Mouse (Mus musculus) heart, embryonic 11.5 days (tissue): ENCODE measurements around the gene Ryr1. TPM values are rescaled to one million over a fixed set of nuclear protein-coding genes. Genes with fewer than 3 reads are reported as not detected.
A peak's percentile ranks its signal among the peaks of the same experiment; 100 is the strongest.
"Not testable (repeated sequence)": the region's sequence is repeated elsewhere in the genome, so short reads cannot be mapped to it uniquely, and the experiment has no call there.

Source experiments
- ATAC-seq: fragments of 200-750 bp; cut with Nextera tagmentation; replicated peaks from 2 replicates; pipeline ENCODE4 v1.8.0; 2017; ENCODE audit warnings: moderate library complexity; ENCODE audit not compliant: insufficient number of reproducible peaks, low FRiP score, low TSS enrichment
- H3K27ac ChIP-seq: fragments of 300-500 bp; sonication (generic); 2 replicates; pipeline ENCODE4 v1.5.1; 2014; ENCODE audit warnings: mild to moderate bottlenecking, low read depth, low read length
- H3K27me3 ChIP-seq: fragments of 300-500 bp; sonication (generic); 2 replicates; pipeline ENCODE4 v1.6.1; 2014; ENCODE audit warnings: mild to moderate bottlenecking, low read length, mixed read lengths; ENCODE audit not compliant: control insufficient read depth, insufficient read depth
- H3K36me3 ChIP-seq: fragments of 300-500 bp; sonication (generic); 2 replicates; pipeline ENCODE4 v1.6.1; 2014; ENCODE audit warnings: mild to moderate bottlenecking, low read length, moderate library complexity, mixed read lengths; ENCODE audit not compliant: control insufficient read depth, insufficient read depth
- H3K4me1 ChIP-seq: fragments of 300-500 bp; sonication (generic); 2 replicates; pipeline ENCODE4 v1.6.1; 2014; ENCODE audit warnings: low read length; ENCODE audit not compliant: control insufficient read depth, insufficient read depth
- H3K4me2 ChIP-seq: fragments of 300-500 bp; sonication (generic); 2 replicates; pipeline ENCODE4 v1.6.1; 2014; ENCODE audit warnings: mild to moderate bottlenecking, moderate library complexity
- H3K4me3 ChIP-seq: fragments of 300-500 bp; sonication (generic); 2 replicates; pipeline ENCODE4 v1.5.1; 2014; ENCODE audit warnings: low read depth, low read length
- H3K9ac ChIP-seq: fragments of 300-500 bp; sonication (generic); 2 replicates; pipeline ENCODE4 v1.6.1; 2014; ENCODE audit warnings: mild to moderate bottlenecking, low read depth, low read length, moderate library complexity
- H3K9me3 ChIP-seq: fragments of 300-500 bp; sonication (generic); replicated peaks from 2 replicates; pipeline ENCODE4 v1.6.1; 2016; ENCODE audit warnings: low read length; ENCODE audit not compliant: control insufficient read depth
- WGBS: fragments of 180-500 bp; shearing (Covaris S2); extraction: QIAGEN DNeasy Blood & Tissue Kit; methylation state at CpG from one replicate; pipeline ENCODE4 v1.1.7; 2014; ENCODE audit not compliant: insufficient replicate concordance; 5-methylcytosine and 5-hydroxymethylcytosine counted together
- polyA plus RNA-seq: library from polyadenylated mRNA; unstranded; fragments of >200 nt; fragmentation: Nextera tagmentation; extraction: Ambion mirVana; gene quantifications from 2 replicates; pipeline ENCODE4 v1.2.1, GENCODE M21; 2014

Gene Ryr1
- polyA plus RNA-seq, 1 experiment from 2014 or later: 0.31 TPM

GRCm38 (mm10) chr7:29079419-29079950 is 45.5 kb downstream of the Ryr1 start:
- no peaks in the 10 kb centered on the region for H3K9me3 ChIP-seq
- no peak for ATAC-seq
- H3K27me3 ChIP-seq: peaks cover 5% of the 10 kb centered on the region
- no peak overlapping the region for H3K4me3 ChIP-seq
- H3K36me3 ChIP-seq: no peaks in the 10 kb centered on the region
- no peak overlapping the region for H3K4me2 ChIP-seq
- H3K4me1 ChIP-seq: no peaks in the 10 kb centered on the region
- WGBS: 63% methylated on average over 12 of the region's 12 CpGs
- no peak overlapping the region for H3K9ac ChIP-seq
- no peak overlapping the region for H3K27ac ChIP-seq

GRCm38 (mm10) chr7:29076977-29077376 is 48.0 kb downstream of the Ryr1 start:
- Histone ChIP-seq H3K9ac (no peak overlapping the region), H3K27me3 (peaks cover 25% of the 10 kb centered on the region), H3K9me3 (no peaks in the 10 kb centered on the region), H3K27ac (no peak overlapping the region), H3K4me1 (no peaks in the 10 kb centered on the region), H3K36me3 (no peaks in the 10 kb centered on the region), H3K4me3 (no peak overlapping the region), H3K4me2 (no peak overlapping the region)
- no peak for ATAC-seq
- 69% methylated on average over 9 of the region's 9 CpGs for WGBS

- WGBS: 52% methylated on average over 6 of the region's 6 CpGs
- Histone ChIP-seq H3K27me3 (peaks cover 42% of the 10 kb centered on the region), H3K9me3 (no peaks in the 10 kb centered on the region), H3K27ac (no peak overlapping the region), H3K4me2 (no peak overlapping the region), H3K9ac (no peak overlapping the region), H3K4me3 (no peak overlapping the region), H3K36me3 (no peaks in the 10 kb centered on the region), H3K4me1 (no peaks in the 10 kb centered on the region; the same call in 1 of the 2 replicates)
- no peak for ATAC-seq
These were observed 49.8 kb downstream of the Ryr1 start for GRCm38 (mm10) chr7:29075208-29075607.

DNA sequence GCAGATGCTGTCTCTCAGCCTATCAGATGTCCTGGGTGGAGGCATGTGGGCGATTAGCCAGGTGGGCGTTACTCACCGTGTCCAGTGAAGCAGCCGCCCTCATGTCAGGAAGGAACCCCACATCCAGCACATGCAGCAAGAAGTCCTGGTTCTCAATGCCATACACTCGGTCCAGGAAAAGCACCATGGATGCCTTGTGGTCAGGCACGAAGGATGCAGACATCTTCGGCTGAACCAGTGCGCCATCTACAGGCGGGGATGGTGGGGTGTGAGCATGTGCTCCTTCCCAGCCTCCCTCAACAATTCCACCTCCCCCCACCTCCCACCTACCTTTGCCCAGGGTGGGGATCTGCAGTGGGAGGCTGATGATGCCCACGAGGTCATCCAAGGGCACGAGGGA is 52.3 kb downstream of the Ryr1 start:
- WGBS: 39% methylated on average over 11 of the region's 11 CpGs
- H3K27me3 ChIP-seq: peaks cover 67% of the 10 kb centered on the region
- no peaks in the 10 kb centered on the region for H3K9me3 ChIP-seq
- no peak overlapping the region for H3K9ac ChIP-seq
- no peak for ATAC-seq
- H3K4me2 ChIP-seq: no peak overlapping the region
- no peak overlapping the region for H3K27ac ChIP-seq
- H3K4me3 ChIP-seq: no peak overlapping the region
- H3K36me3 ChIP-seq: no peaks in the 10 kb centered on the region
- peaks cover 3% of the 10 kb centered on the region; the same call in 1 of the 2 replicates for H3K4me1 ChIP-seq

GRCm38 (mm10) chr7:29071169-29071891 is 53.6 kb downstream of the Ryr1 start:
- whole genome bisulfite sequencing: 5% methylated on average over 42 of the region's 42 CpGs

GRCm38 (mm10) chr7:29070364-29071168 is 54.4 kb downstream of the Ryr1 start:
- Histone ChIP-seq H3K4me1 (peaks cover 4% of the 10 kb centered on the region; the same call in 1 of the 2 replicates), H3K4me3 (no peak overlapping the region), H3K4me2 (no peak overlapping the region), H3K27ac (no peak overlapping the region), H3K9me3 (no peaks in the 10 kb centered on the region), H3K27me3 (peaks cover 79% of the 10 kb centered on the region), H3K9ac (no peak overlapping the region), H3K36me3 (no peaks in the 10 kb centered on the region)
- WGBS: 70% methylated on average over 12 of the region's 12 CpGs
- ATAC-seq: no peak

More at GRCm38 (mm10) chr7:29071169-29071891, 53.6 kb downstream of the Ryr1 start:
- H3K4me3 ChIP-seq: peak overlapping the region; percentile 24
- ATAC-seq: no peak
- peaks cover 4% of the 10 kb centered on the region; the same call in 1 of the 2 replicates for H3K4me1 ChIP-seq
- no peak overlapping the region for H3K27ac ChIP-seq
- H3K27me3 ChIP-seq: peaks cover 77% of the 10 kb centered on the region
- no peaks in the 10 kb centered on the region for H3K36me3 ChIP-seq
- no peak overlapping the region for H3K9ac ChIP-seq
- H3K9me3 ChIP-seq: no peaks in the 10 kb centered on the region
- H3K4me2 ChIP-seq: peak overlapping the region; percentile 57

DNA sequence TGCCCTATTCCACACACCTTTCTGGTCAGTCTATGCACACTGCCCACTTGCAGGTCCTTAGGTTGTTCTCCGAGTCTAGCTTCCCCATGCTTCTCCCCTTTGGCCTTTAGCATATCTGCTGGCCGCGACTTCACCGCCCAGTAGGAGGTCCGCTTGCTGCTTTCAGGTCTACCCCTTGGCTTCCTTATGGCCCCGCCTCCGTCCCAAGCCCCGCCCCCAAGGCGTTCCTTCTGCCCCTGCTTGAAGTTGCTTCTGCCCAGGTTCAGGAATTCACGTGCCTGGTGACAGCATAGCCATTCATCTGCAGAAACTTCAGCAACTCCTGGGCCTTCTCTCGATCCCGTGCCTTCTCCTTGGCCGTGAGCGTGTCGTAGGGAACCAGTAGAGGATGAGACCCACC is 57.2 kb downstream of the Ryr1 start:
- WGBS: 6% methylated on average over 15 of the region's 15 CpGs
- Histone ChIP-seq H3K4me3 (no peak overlapping the region), H3K4me2 (peak overlapping the region; percentile 16), H3K4me1 (peaks cover 4% of the 10 kb centered on the region; the same call in 1 of the 2 replicates), H3K27ac (no peak overlapping the region), H3K9me3 (no peaks in the 10 kb centered on the region), H3K27me3 (peaks cover 62% of the 10 kb centered on the region), H3K9ac (no peak overlapping the region), H3K36me3 (no peaks in the 10 kb centered on the region)
- ATAC-seq: no peak; the same call in 1 of the 2 replicates

- 46% methylated on average over 7 of the region's 7 CpGs for WGBS
- ATAC-seq, H3K36me3 ChIP-seq, H3K9me3 ChIP-seq, H3K9ac ChIP-seq, H3K4me1 ChIP-seq, H3K4me3 ChIP-seq, H3K27ac ChIP-seq, H3K4me2 ChIP-seq: not testable (repeated sequence)
- H3K27me3 ChIP-seq: peaks cover 41% of the 10 kb centered on the region
These were observed 61.5 kb downstream of the Ryr1 start for GRCm38 (mm10) chr7:29063476-29063875.
